Mouse (Mus musculus) stomach, embryonic 15.5 days (tissue): ENCODE measurements around the gene Tbc1d5. TPM values are rescaled to one million over a fixed set of nuclear protein-coding genes. Genes with fewer than 3 reads are reported as not detected.
A peak's percentile ranks its signal among the peaks of the same experiment; 100 is the strongest.

ENCODE experiments used
- ATAC-seq: fragments of 200-750 bp; cut with Nextera tagmentation; 2 replicates; pipeline ENCODE4 v1.8.0; 2017; ENCODE audit warnings: low read depth, moderate number of reproducible peaks, moderate TSS enrichment; ENCODE audit not compliant: insufficient read depth, low FRiP score
- H3K27ac ChIP-seq: fragments of 300-500 bp; sonication (generic); 2 replicates; pipeline ENCODE4 v1.5.1; 2015; ENCODE audit warnings: mild to moderate bottlenecking, inconsistent platforms
- H3K27me3 ChIP-seq: fragments of 300-500 bp; sonication (generic); replicated peaks from 2 replicates; pipeline ENCODE4 v1.6.1; 2015; ENCODE audit warnings: inconsistent platforms
- H3K36me3 ChIP-seq: fragments of 300-500 bp; sonication (generic); 2 replicates; pipeline ENCODE4 v1.6.1; 2015; ENCODE audit warnings: inconsistent platforms
- H3K4me1 ChIP-seq: fragments of 300-500 bp; sonication (generic); 2 replicates; pipeline ENCODE4 v1.6.1; 2015; ENCODE audit warnings: inconsistent platforms
- H3K4me2 ChIP-seq: fragments of 300-500 bp; sonication (generic); 2 replicates; pipeline ENCODE4 v1.6.1; 2015; ENCODE audit warnings: mild to moderate bottlenecking, inconsistent platforms
- H3K4me3 ChIP-seq: fragments of 300-500 bp; sonication (generic); replicated peaks from 2 replicates; pipeline ENCODE4 v1.5.1; 2015; ENCODE audit warnings: inconsistent platforms
- H3K9ac ChIP-seq: fragments of 300-500 bp; sonication (generic); 2 replicates; pipeline ENCODE4 v1.6.1; 2015; ENCODE audit warnings: inconsistent platforms
- H3K9me3 ChIP-seq: fragments of 300-500 bp; sonication (generic); 2 replicates; pipeline ENCODE4 v1.6.1; 2016; ENCODE audit warnings: inconsistent platforms
- WGBS: fragments of 180-500 bp; shearing (Covaris S2); methylation state at CpG from one replicate; pipeline ENCODE4 v1.1.7; 2015; 5-methylcytosine and 5-hydroxymethylcytosine counted together
- polyA plus RNA-seq: library from polyadenylated mRNA; unstranded; fragments of >200 nt; fragmentation: Nextera tagmentation; extraction: Ambion mirVana; gene quantifications from 2 replicates; pipeline ENCODE4 v1.2.1, GENCODE M21; 2015

Gene Tbc1d5
- polyA plus RNA-seq, 1 experiment from 2014 or later, result 9.9 TPM

DNA sequence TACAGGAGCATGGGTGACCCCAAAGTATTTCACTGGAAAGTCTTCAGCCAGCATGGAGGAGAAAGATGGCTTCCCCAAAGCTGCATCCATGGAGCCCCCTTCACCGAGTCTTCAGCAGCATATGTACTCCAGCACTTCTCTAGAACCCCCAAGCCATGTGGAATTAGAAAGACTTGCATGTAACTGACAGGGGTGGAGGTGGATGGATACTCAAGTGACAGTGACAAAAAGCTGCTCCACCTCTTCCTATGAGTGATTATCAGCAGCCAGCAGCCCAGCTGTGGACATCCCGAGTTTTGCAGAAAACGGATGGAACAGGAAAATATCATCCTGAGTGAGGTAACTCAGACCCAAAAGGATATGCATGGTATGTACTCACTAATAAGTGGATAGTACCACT, 311.9 kb downstream of the Tbc1d5 start:
- 80% methylated on average over 3 of the region's 3 CpGs for WGBS
- no peaks in the 10 kb centered on the region for H3K4me1 ChIP-seq
- H3K4me2 ChIP-seq, result no peak overlapping the region
- no peak overlapping the region for H3K4me3 ChIP-seq
- H3K27ac ChIP-seq, result no peak overlapping the region
- ATAC-seq, result no peak
- H3K27me3 ChIP-seq, result no peaks in the 10 kb centered on the region
- H3K9me3 ChIP-seq, result no peaks in the 10 kb centered on the region
- H3K36me3 ChIP-seq, result no peaks in the 10 kb centered on the region
- no peak overlapping the region for H3K9ac ChIP-seq

DNA sequence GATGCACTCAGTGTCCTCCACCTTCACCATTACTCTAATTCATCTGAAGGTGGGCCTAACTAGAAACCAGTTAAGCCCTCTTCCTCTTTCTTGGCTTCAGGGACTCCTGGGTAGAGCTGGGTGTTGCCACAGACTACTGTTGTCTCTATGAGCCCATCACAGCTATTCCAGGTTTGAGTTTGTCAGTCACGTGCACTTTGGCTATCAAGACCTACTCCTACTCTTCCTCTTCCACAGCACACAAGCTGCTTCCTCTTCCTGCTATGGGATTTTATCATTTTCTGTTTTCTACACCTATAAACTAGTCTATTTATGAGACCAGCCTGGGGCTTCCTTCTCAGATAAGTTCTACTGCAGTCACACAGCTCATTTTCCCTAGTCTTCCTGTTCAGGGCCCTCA, 314.4 kb downstream of the Tbc1d5 start:
- Histone ChIP-seq H3K27me3 (no peaks in the 10 kb centered on the region), H3K4me3 (no peak overlapping the region), H3K27ac (no peak overlapping the region), H3K4me1 (no peaks in the 10 kb centered on the region), H3K36me3 (no peaks in the 10 kb centered on the region), H3K9ac (no peak overlapping the region), H3K4me2 (no peak overlapping the region), H3K9me3 (no peaks in the 10 kb centered on the region)
- 67% methylated on average over 1 of the region's 1 CpGs for WGBS
- no peak for ATAC-seq

DNA sequence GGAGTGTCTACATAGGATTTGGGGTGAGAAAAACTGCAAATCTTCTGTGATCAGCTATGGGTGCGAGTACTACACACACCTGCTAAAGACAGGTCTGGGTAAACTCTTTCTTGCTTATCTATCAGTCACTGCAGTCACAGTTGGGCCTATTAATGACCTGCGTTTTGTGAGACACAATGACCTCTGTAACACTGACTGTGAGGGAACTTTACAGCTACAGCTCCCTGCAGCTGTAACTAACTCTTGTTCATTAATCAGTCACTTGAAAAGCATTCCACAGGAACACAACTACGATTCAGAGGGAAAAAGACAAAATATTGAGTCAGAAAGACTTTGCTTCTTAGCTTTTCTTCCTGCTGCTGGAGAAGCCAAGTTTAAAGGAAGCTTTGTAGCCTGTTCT, 325.9 kb downstream of the Tbc1d5 start:
- no peaks in the 10 kb centered on the region for H3K4me1 ChIP-seq
- no peak overlapping the region for H3K4me3 ChIP-seq
- no peak overlapping the region for H3K27ac ChIP-seq
- H3K9ac ChIP-seq, result no peak overlapping the region
- WGBS, result 26% methylated on average over 3 of the region's 3 CpGs
- no peaks in the 10 kb centered on the region for H3K27me3 ChIP-seq
- no peaks in the 10 kb centered on the region for H3K36me3 ChIP-seq
- no peaks in the 10 kb centered on the region for H3K9me3 ChIP-seq
- no peak overlapping the region for H3K4me2 ChIP-seq
- ATAC-seq, result no peak

DNA sequence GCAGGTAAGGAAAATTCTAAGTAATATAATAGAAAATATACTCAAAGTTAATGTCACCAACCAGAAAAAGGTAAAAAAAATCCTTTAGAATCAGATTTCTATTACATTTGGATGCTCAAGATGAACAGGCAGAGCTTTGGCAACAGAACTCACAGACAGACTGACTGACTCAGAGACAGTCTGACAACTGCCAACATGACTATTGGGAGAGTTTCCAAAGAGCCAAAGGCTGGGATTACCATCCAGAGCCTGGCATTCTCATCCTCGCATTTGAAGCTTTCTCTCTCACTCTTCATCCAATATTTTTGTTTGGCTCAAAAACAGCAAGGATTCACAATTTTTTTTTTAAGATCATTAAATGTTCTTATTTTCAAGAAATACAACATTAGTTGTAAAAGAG, 327.8 kb downstream of the Tbc1d5 start:
- no peaks in the 10 kb centered on the region for H3K4me1 ChIP-seq
- H3K9me3 ChIP-seq, result no peaks in the 10 kb centered on the region
- H3K27me3 ChIP-seq, result no peaks in the 10 kb centered on the region
- no peak for ATAC-seq
- 79% methylated on average over 1 of the region's 1 CpGs for WGBS
- no peaks in the 10 kb centered on the region for H3K36me3 ChIP-seq
- H3K4me2 ChIP-seq, result no peak overlapping the region
- no peak overlapping the region for H3K27ac ChIP-seq
- no peak overlapping the region for H3K9ac ChIP-seq
- H3K4me3 ChIP-seq, result no peak overlapping the region

DNA sequence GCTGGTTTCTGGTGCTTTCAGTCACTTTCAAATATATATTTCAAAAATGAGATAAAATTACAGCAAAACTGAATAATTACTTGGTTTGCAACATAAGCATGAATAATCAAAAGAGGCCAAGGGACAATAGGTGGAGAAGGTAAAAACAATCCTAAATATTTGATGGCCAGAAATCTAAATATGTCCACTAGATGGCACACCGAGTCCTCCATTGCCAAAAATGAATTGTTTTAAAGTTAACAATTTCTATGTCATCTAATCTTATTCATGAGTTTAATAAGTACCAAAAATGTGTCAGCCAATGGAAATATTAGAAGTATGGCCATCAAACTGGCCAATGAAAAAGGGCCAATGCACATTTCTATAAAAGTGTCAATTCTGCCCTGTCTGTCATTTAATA, 365.1 kb downstream of the Tbc1d5 start:
- Histone ChIP-seq H3K36me3 (no peaks in the 10 kb centered on the region), H3K9ac (no peak overlapping the region), H3K4me1 (no peaks in the 10 kb centered on the region), H3K4me3 (no peak overlapping the region), H3K27me3 (no peaks in the 10 kb centered on the region), H3K9me3 (no peaks in the 10 kb centered on the region), H3K27ac (no peak overlapping the region), H3K4me2 (no peak overlapping the region)
- ATAC-seq, result no peak
- 54% methylated on average over 1 of the region's 1 CpGs for WGBS

DNA sequence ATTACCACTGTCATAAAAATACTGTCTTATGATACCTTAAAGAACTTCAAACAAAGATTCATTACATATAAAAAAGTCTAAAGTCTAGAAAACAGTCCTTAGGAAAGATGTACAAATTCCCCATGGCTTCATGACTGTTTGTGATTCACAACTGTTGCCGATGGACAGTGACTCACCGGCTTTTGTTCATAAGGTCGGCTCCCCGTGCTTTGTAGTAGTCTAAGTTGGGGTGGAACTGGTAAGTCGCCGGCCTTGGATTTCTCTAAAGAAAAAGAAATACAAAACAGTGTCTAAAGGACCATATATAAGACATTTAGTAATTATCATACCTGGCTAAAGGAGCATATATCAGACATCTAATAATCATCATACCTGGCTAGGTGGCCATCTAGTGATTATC, 365.6 kb downstream of the Tbc1d5 start:
- 92% methylated on average over 6 of the region's 6 CpGs for WGBS
- no peaks in the 10 kb centered on the region for H3K27me3 ChIP-seq
- no peak overlapping the region for H3K9ac ChIP-seq
- no peak overlapping the region for H3K4me2 ChIP-seq
- H3K9me3 ChIP-seq, result no peaks in the 10 kb centered on the region
- H3K36me3 ChIP-seq, result no peaks in the 10 kb centered on the region
- no peaks in the 10 kb centered on the region for H3K4me1 ChIP-seq
- no peak for ATAC-seq
- no peak overlapping the region for H3K4me3 ChIP-seq
- no peak overlapping the region for H3K27ac ChIP-seq

DNA sequence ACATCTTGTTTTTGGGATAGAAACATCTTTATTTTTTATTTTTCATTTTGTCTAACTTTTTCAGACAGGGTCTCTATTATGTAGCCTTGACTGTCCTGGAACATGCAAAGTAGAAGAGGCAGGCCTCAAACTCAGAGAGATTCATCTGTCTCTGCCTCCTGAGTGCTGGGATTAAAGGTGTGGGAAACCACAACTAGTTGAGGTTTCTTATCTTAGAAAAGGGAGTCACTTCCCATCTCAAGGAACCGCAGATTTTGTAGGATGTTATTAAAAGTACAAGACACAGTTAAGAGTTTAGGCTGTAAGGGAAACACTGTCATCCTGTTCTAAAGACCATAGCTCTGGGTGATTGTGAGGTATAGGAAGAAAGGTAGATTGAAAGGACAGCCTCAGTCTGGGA, 373.5 kb downstream of the Tbc1d5 start:
- Histone ChIP-seq H3K9me3 (no peaks in the 10 kb centered on the region), H3K27me3 (no peaks in the 10 kb centered on the region), H3K4me2 (no peak overlapping the region), H3K36me3 (no peaks in the 10 kb centered on the region), H3K27ac (no peak overlapping the region), H3K4me3 (no peak overlapping the region), H3K9ac (no peak overlapping the region), H3K4me1 (no peaks in the 10 kb centered on the region)
- ATAC-seq, result no peak
- WGBS, result 81% methylated on average over 1 of the region's 1 CpGs

DNA sequence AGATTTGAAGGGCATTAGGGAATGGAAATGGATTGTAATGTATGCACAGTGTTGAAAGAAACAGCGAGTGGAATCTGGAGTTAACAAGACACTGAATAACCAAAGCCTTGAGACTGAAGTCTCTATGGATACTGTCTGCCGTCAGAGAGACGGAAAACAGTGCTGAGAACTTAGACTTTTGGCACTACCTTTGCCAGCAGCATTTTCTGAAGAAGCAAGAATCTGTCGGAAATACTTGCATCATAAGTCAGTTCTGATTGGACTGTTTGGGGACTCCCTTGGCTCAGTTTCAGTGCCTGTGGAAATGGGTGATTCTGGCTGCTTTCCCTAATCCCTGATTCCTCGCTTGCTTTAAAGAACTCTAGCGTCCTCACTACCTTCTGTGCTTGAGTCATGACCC, 375.9 kb downstream of the Tbc1d5 start:
- H3K4me2 ChIP-seq, result no peak overlapping the region
- H3K9me3 ChIP-seq, result no peaks in the 10 kb centered on the region
- no peaks in the 10 kb centered on the region for H3K27me3 ChIP-seq
- H3K36me3 ChIP-seq, result no peaks in the 10 kb centered on the region
- 54% methylated on average over 6 of the region's 6 CpGs for WGBS
- no peak overlapping the region for H3K4me3 ChIP-seq
- ATAC-seq, result no peak
- no peak overlapping the region for H3K9ac ChIP-seq
- H3K27ac ChIP-seq, result no peak overlapping the region
- no peaks in the 10 kb centered on the region for H3K4me1 ChIP-seq

DNA sequence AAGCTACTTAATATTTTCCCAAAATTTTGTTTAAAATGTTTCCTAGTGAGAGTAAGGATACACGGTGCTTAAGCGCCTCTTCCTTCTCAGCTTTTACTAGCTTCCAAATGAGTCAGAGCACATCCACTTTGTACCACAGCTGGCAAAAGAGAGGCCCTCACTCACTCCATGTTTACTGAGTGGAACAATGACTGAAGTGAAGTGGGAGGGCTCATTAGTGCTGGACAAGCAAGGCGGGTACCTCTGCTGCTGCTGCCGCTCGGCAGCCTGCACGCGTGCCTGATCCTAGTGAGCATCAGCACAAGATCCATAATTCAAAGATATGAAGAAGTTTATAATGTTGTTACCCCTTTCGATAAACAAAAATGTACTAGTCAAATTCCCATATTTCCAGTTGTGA, 376.8 kb downstream of the Tbc1d5 start:
- H3K36me3 ChIP-seq, result no peaks in the 10 kb centered on the region
- no peak overlapping the region for H3K9ac ChIP-seq
- no peak for ATAC-seq
- H3K9me3 ChIP-seq, result no peaks in the 10 kb centered on the region
- H3K4me1 ChIP-seq, result no peaks in the 10 kb centered on the region
- H3K27ac ChIP-seq, result no peak overlapping the region
- 58% methylated on average over 8 of the region's 8 CpGs for WGBS
- no peaks in the 10 kb centered on the region for H3K27me3 ChIP-seq
- no peak overlapping the region for H3K4me3 ChIP-seq
- no peak overlapping the region for H3K4me2 ChIP-seq

DNA sequence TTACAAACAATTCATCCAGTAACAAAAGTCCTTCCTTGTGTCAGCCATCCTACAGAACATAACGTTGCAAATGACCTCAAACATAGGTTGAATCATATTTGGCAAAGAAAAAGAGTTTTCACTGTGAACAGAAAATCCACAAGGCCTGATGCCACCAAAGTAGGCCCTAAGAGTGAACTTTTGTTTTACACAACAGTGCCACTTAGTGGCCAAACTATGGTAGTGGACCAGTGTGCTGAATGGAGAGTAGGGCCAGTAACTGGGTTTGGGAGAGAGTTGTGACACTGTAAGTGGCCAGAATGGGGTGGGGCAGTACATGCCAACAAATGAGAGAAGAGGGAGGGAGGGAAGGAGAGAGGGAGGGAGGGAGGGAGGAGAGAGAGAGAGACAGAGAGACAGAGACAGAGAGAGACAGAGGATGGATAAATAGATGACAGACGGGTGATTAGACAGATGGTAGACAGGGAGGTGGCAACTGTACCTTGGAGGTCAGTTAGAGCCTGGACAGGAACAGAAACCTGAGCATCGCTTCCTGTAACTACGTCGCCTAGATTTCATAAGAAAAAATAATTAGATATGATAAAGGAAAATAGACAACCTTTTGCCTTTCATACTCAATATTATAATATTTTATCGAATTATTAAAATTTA, 383.6 kb downstream of the Tbc1d5 start:
- Histone ChIP-seq H3K9ac (no peak overlapping the region), H3K9me3 (no peaks in the 10 kb centered on the region), H3K4me2 (no peak overlapping the region), H3K4me3 (no peak overlapping the region), H3K27me3 (no peaks in the 10 kb centered on the region), H3K4me1 (no peaks in the 10 kb centered on the region), H3K27ac (no peak overlapping the region), H3K36me3 (no peaks in the 10 kb centered on the region)
- peak; percentile 68; the same call in 1 of the 2 replicates for ATAC-seq
- WGBS, result 68% methylated on average over 6 of the region's 6 CpGs

DNA sequence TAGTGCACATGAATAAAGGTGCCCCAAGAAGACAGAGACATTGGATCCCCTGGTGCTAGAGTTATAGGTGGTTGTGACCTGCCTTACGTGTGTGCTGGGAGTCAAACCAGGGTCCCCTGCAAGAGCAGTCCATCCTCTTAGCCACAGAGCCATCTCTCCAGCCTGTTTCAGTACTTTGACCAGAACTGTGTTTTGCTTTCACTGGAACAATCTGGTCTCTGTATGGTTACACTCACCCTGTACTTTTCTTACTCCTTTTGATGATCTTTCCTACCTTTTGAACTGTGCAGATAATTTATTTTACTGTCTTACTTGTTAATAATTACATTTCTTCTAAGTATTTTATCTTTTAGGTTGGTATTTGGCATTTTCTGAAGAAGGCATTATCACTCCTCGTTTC, 387.5 kb downstream of the Tbc1d5 start:
- 73% methylated on average over 2 of the region's 2 CpGs for WGBS
- no peak for ATAC-seq

DNA sequence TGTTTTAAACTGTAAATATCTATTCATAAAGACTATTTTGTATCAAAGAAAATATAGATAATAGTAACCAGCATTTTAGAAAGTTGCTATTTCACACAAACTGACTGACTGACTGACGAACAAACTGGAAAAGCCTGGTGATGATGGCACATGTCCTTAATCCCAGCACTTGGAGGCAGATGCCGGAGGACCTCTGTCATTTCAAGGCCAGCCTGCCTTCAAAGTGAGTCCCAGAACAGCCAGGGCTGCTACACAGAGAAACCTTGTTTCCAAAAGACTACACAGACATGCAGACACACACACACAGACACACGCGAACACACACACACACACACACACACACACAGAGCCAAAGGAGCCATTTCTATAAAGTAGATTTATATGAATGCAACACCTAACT, 390.3 kb downstream of the Tbc1d5 start:
- no peaks in the 10 kb centered on the region for H3K27me3 ChIP-seq
- no peak overlapping the region for H3K4me3 ChIP-seq
- H3K9ac ChIP-seq, result no peak overlapping the region
- 89% methylated on average over 4 of the region's 4 CpGs for WGBS
- no peak for ATAC-seq
- H3K4me2 ChIP-seq, result no peak overlapping the region
- H3K36me3 ChIP-seq, result no peaks in the 10 kb centered on the region
- H3K4me1 ChIP-seq, result no peaks in the 10 kb centered on the region
- no peak overlapping the region for H3K27ac ChIP-seq
- no peaks in the 10 kb centered on the region for H3K9me3 ChIP-seq

More for the DNA sequence above, 387.5 kb downstream of the Tbc1d5 start:
- no peak overlapping the region for H3K4me3 ChIP-seq
- no peaks in the 10 kb centered on the region for H3K9me3 ChIP-seq
- no peak overlapping the region for H3K27ac ChIP-seq
- no peaks in the 10 kb centered on the region for H3K36me3 ChIP-seq
- no peaks in the 10 kb centered on the region for H3K27me3 ChIP-seq
- no peak overlapping the region for H3K4me2 ChIP-seq
- H3K9ac ChIP-seq, result no peak overlapping the region
- H3K4me1 ChIP-seq, result no peaks in the 10 kb centered on the region

DNA sequence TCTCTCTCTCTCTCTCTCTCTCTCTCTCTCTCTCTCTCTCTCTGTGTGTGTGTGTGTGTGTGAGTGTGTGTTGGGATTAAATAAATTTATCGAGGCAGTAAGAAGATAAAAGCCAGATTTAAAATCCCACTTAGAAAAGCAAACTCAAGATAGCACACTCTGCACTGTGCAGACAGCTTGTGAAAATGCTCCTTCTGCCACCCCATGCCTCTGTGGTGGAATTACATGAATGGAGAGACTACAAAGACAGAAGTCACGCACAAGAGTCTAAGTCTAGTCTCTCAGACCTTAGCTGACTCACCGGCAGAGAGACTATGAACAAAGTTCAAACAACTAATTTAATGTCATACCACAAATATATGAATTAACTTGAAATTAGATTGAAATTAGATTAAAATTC, 403.9 kb downstream of the Tbc1d5 start:
- Histone ChIP-seq H3K9me3 (no peaks in the 10 kb centered on the region), H3K36me3 (no peaks in the 10 kb centered on the region), H3K4me3 (no peak overlapping the region), H3K9ac (no peak overlapping the region), H3K27ac (no peak overlapping the region), H3K4me1 (no peaks in the 10 kb centered on the region), H3K27me3 (no peaks in the 10 kb centered on the region), H3K4me2 (no peak overlapping the region)
- ATAC-seq, result no peak
- WGBS, result 66% methylated on average over 3 of the region's 3 CpGs
